Mouse (Mus musculus) megakaryocyte progenitor cell, adult 5-6 weeks (primary cell): Measurements from ENCODE around the gene Avpr1b. TPM values are rescaled to one million over a fixed set of nuclear protein-coding genes. Genes with fewer than 3 reads are reported as not detected.
"Not testable (repeated sequence)": the region's sequence is repeated elsewhere in the genome, so short reads cannot be mapped to it uniquely, and the experiment has no call there.

ENCODE experiments used
- ATAC-seq: replicated peaks from 2 replicates; pipeline ENCODE4 v1.8.0; 2016; ENCODE audit warnings: mild to moderate bottlenecking, moderate TSS enrichment, inconsistent platforms; ENCODE audit not compliant: poor library complexity
- total RNA-seq, 2 experiments: library from RNA; stranded (forward) in 1 of 2; stranded (reverse) in 1 of 2; fragments of 157-497, 149-512 nt in 1 of 2; fragments of 200-1000 nt in 1 of 2; gene quantifications; 2 replicates each; pipeline versions ENCODE4 v1.2.3 to v1.2.4; 2015 to 2017

Avpr1b gene
- total RNA-seq, 2 experiments from 2014 or later, result not detected

DNA sequence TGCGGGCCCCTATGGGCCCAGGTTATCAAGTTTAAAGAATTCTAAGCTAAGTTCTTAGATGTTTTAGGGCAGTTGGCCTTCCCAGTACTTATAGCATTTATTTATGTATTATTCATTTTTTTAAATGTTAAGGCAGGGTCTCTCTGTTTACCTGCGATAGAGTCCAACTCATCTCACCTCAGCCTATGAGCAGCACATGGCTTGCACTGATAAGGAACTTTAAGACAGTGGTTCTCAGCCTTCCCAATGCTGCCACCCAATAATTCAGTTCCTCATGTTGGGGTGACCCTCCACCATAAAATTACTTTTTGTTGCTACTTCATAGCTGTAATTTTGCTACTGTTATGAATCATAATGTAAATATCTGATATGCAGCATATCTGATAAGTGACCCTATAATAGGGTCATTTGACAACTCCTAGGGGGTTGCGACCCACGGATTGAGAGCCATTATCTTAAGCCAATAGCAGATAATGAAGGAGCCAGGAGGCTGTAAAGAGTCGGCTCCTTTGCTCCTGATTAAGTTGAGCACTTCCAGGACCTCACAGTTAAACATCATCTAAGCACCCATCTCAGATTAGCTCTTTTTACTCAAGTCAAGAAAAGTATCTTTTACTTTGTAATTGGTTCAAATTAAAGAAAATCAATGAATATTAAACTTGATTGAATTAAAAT is 17.6 kb downstream of the Avpr1b start:
- peak; percentile 41; the same call in 1 of the 2 replicates for ATAC-seq

GRCm38 (mm10) chr1:131618576-131618975 is 19.5 kb downstream of the Avpr1b start:
- ATAC-seq, result no peak; the same call in 1 of the 2 replicates

GRCm38 (mm10) chr1:131619348-131619747 is 20.3 kb downstream of the Avpr1b start:
- no peak for ATAC-seq

GRCm38 (mm10) chr1:131623644-131624043 is 24.6 kb downstream of the Avpr1b start:
- no peak for ATAC-seq

DNA sequence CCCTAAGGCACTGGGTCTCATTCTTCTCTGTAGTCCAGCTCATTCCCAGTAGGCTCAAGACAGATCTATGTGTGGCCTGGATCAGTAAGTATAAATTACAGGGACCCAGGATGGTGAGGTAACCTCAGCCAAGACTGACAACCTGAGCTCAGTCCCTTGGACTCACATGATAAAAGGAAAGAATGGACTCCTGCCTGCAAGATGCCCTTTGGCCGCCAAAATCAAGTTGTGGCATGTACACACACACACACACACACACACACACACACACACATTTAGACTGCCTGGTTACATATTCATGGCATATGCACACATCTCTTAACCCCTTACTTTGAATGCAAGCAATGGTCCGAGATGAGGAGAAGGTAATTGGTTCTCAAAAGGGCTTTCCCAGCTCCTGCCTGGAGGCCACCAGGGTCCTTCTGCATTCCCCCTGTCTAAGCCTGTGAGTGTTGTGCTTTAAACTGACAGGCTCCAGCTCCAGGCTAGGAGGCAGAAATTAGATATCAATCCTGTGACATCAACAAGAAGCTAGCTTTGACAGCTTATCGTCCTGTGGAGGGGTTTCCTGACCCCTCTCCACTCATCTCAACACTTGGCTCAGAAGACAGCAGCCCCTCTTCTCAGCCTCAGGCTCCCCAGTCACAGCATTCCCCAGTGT is 25.3 kb downstream of the Avpr1b start:
- ATAC-seq, result no peak

GRCm38 (mm10) chr1:131626200-131626599 is 27.2 kb downstream of the Avpr1b start:
- ATAC-seq, result no peak; the same call in 1 of the 2 replicates

DNA sequence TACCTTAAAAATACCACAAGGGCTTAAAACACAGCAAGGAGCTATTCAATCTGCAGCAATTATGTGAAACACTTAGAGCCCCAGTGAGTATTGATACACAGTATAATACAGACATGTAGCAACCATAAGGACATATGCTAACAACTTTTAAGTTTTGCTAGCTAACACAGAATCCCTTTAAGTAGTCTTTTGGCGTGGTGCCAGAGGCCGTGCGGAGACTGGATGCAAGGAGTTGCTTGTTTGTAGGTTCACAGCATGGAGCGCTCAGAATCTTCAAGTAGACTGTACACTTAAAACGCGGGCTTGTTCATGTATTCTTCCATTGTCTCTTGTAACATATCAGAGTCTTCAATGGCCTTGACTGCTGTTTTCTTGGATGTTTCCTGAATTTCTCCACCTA is 33.2 kb downstream of the Avpr1b start:
- ATAC-seq, result not testable (repeated sequence)

- no peak for ATAC-seq
Measured at GRCm38 (mm10) chr1:131634495-131634894, 35.5 kb downstream of the Avpr1b start.

DNA sequence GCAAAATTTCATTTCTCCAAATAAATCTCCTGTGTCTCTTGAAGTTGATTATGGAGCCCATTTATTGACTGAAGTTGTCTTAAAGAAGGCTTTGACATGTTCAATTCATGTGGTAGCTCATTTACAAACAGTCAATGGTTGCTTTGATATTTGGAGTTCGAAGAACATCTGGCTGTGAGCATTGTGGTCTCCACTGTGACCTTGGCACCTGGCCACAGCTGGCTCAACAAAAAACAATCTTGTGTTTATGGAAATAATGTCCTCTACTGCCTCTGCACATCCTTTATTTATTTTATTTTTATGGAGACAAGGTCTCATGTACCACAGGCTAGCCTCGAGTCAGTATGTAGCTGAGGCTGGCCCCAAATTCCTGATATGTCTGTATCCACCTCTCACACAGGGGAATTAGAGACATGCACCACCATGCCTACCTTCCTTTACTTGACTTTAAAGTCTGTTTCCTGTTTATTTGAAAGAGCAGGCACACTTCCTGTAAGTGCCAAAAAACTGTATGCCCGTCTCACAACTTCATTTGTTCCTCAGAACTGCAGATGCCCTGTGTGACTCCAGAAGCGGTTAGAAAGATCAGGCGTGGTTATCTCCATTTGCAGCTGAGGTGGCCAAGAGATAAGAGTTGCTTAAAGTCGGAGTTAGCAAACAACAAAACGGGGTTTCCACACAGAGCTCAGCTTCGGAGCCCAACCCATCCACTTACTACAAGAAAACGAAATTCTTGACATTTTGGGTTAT is 38.9 kb downstream of the Avpr1b start, which contains the start of gene Ctse:
Ctse (plus strand) TSS at position 516 of the 750 bp plus-strand sequence.
- peak; percentile 96 for ATAC-seq

DNA sequence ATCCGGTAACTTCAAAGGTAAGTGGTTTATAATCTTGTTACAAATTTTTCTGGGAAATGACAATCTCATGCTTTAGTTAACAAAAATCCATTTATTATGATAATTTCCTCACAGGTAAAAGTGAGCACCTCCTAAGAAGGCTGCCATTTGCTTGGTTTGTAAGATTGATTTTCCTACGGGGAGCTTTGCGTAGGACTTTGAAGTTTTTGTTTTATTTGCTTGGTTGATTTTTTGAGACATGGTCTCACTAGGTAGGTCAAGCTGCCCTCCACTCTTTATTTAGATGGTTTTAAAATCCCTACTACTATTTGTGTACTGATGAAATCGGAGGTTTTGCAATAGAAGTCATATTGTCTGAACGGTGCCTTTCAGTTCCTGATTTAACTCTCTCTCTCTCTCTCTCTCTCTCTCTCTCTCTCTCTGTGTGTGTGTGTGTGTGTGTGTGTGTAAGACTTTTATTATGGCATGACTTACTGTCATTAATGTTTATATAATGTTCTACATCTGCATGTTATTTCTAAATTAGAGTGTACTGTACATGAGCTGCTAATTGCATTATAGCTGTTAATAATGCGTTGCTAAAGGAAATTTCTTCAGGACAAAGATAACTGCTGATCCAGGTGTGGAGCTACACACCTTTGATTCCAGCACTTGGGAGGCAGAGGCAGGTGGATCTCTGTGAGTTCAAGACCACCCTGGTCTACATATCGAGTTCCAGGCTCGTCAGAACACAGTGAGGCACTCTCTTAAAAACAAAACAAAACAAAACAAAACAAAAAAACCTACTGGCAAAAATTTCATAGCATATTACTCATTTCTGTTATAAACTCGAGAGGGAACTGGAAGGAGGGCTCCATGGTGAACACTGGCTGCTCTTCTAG is 39.7 kb downstream of the Avpr1b start:
- ATAC-seq, result peak; percentile 60

DNA sequence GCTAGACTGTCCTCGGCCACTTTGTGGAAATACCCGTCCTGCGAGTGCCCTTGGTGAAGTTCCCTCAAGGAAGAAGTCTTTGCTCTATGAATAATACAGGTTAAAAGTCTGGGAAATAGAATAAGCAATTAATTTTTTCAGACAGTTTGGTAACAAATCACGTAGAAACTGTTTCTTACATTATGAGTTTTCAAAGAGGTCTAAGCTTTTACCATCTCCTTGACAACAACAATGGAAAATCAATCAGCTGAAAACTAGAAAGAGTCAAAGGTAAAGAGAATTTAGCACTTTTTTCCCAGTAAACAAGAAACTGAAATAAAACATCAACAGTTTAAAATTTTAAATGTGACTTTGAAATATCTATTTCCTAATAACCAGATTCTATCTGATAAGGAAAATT is 41.0 kb downstream of the Avpr1b start:
- ATAC-seq, result no peak

GRCm38 (mm10) chr1:131641565-131641964 is 42.5 kb downstream of the Avpr1b start:
- no peak for ATAC-seq

GRCm38 (mm10) chr1:131642251-131642650 is 43.2 kb downstream of the Avpr1b start:
- no peak for ATAC-seq

DNA sequence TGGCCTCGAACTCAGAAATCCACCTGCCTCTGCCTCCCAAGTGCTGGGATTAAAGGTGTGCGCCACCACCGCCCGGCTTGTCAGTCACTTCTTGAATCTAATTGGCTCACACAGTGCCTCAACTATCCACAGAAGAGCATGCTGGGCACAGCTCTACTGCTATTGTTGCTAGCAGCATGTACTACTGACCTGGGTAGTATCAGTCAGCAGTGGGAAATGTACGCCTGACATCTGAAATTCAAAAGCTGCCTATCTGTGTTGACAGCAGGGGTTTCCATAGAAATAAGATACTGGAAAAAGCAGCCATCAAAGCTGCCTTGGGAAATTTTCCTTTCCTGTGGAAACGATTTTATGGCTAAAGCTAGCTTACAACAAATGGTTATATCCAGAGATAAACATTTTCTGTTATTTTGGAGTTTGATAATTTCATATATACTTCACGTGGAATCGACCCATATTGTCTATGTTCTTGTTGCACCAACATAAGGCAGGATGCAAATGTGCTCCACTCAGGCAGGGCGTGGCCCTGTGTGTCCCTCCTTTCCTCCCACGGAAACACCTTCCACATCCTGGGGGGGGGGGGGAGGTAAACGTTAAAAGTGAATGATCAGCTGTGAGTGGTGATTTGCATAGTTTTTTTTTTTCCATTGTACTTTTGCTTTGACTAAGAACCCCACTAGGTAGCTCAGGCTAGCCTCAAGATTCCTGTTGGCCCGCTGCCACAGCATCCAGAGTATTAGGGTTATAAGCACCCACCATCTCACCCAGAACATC is 53.8 kb downstream of the Avpr1b start:
- no peak for ATAC-seq

DNA sequence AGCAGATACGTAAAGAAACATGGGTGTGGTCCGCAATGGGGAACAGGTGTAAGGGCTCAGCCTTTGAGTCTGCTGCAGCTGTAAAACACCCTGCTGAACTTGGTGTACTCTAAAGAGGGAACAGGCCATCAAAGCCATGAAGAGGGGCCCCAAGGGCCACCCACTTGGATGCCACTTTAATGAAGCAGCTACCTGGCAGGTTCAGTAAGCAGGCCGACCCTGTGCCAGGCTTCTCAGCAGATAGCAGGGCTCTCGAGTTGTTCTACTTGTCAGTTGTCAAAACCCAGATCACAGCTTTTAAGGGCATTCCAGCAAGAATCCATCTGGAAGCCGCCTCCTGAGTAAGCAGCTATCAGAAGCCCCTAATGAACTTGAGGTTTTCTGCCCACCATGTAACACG is 56.6 kb downstream of the Avpr1b start:
- no peak for ATAC-seq

- ATAC-seq, result peak; percentile 83
Measured at GRCm38 (mm10) chr1:131657945-131658354, 58.9 kb downstream of the Avpr1b start.

- ATAC-seq, result no peak
Measured at GRCm38 (mm10) chr1:131659512-131660085, 60.6 kb downstream of the Avpr1b start.

- no peak for ATAC-seq
Measured at GRCm38 (mm10) chr1:131660266-131660665, 61.2 kb downstream of the Avpr1b start.

- peak; percentile 24; the same call in 1 of the 2 replicates for ATAC-seq
Measured at GRCm38 (mm10) chr1:131660716-131661472, 61.9 kb downstream of the Avpr1b start.
